Mouse (Mus musculus) liver, embryonic 14.5 days (tissue): Measurements from ENCODE around the gene Maats1.

ENCODE experiments used
- CTCF ChIP-seq: IDR thresholded peaks from 2 replicates; pipeline ENCODE4 v1.5.1; 2016; ENCODE audit warnings: antibody characterized with exemption, low read depth, control low read depth
- EP300 ChIP-seq: IDR thresholded peaks from 2 replicates; pipeline ENCODE4 v1.6.1; 2016; ENCODE audit warnings: antibody characterized with exemption, low read depth

DNA sequence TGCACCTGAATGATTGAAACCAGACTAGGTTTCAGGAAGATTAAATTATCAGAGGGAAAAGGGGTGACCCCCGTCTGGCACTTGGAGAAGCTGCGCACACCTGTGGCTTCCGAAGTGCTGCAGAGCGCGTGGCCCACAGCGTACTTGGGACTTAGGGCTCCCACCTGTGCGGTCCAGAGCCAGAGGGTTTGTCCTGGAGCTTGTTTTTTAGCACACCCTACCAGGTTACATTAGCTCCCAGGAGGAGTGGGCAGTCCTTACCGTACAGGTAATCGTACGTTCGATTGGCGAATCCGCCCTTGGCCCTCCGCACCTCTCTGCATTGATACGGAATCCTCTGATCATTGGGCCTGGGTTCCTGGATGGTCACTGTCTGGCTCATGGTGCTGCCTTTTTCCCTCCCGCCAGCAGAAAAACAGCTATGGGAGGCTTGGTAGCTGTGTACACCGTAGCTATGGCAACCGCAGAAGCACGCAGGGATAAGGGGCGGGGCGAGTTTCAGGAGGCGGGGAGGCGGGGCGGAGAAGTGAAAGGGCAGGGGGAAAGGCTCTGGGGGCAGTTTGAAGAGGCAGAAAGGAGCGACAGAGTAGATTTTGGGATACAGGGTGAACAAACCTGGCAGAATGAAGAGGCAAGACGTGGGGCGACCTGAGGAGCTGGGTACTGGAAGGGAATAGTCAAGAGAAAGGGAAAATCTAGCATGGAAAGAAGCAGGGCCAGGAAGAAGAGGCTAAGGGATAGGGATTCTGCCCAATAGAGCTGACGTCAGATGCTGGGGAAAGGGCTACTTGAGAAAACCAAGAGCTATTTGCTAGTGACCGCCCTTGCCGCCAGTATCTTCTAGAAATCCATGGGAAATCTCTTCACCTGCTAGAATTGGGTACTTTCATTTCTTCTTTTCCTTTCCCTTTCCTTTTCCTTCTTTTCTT is at the start of gene Maats1:
- TF ChIP-seq EP300 (no peak), CTCF (no peak)
